Mouse (Mus musculus): ENCODE measurements around the gene Slc1a1.

GRCm38 (mm10) chr19:28832605-28833004 lies 2.2 kb upstream of the Slc1a1 start:
- TF ChIP-seq CTCF (IDR thresholded peaks at IDR 0.05; ENCODE audit: low read depth, low read length) (no peak), POLR2A (IDR thresholded peaks at IDR 0.05; ENCODE audit: extremely low read depth, insufficient read depth, low read length) (no peak)
